Mouse (Mus musculus) liver, embryonic 14.5 days (tissue): Measurements from ENCODE around the gene Nr5a2. TPM values are rescaled to one million over a fixed set of nuclear protein-coding genes. Genes with fewer than 3 reads are reported as not detected.
"Not testable (repeated sequence)": the region's sequence is repeated elsewhere in the genome, so short reads cannot be mapped to it uniquely, and the experiment has no call there.

Experiments
- ATAC-seq: fragments of 200-750 bp; cut with Nextera tagmentation; 2 replicates; pipeline ENCODE4 v1.8.0; 2017; ENCODE audit warnings: moderate number of reproducible peaks, mild to moderate bottlenecking, moderate library complexity; ENCODE audit not compliant: insufficient read depth
- DNase-seq, 3 experiments: peaks; one replicate each; pipeline ENCODE4 v3.0.0-alpha.2; 2012 to 2013; ENCODE audit warnings: low read depth in 3 of 3, low spot score in 3 of 3
- H3K27ac ChIP-seq: fragments of 300-500 bp; sonication (generic); 2 replicates; pipeline ENCODE4 v1.5.1; 2014; ENCODE audit warnings: moderate library complexity, mild to moderate bottlenecking, control low read depth, inconsistent platforms
- H3K27me3 ChIP-seq: fragments of 300-500 bp; sonication (generic); 2 replicates; pipeline ENCODE4 v1.6.1; 2014; ENCODE audit warnings: mild to moderate bottlenecking, low read length, moderate library complexity; ENCODE audit not compliant: control insufficient read depth, insufficient read depth
- H3K36me3 ChIP-seq: fragments of 300-500 bp; sonication (generic); replicated peaks from 2 replicates; pipeline ENCODE4 v1.6.1; 2014; ENCODE audit warnings: low read depth; ENCODE audit not compliant: control insufficient read depth, insufficient read depth
- H3K4me1 ChIP-seq, 2 experiments: fragments of 200-500 bp in 1 of 2; fragments of 300-500 bp in 1 of 2; sonication (generic) in 1 of 2; replicated peaks; 2 replicates each; pipeline ENCODE4 v1.6.1; 2012 to 2014; ENCODE audit warnings: antibody characterized with exemption in 1 of 2, inconsistent platforms in 1 of 2, low read length in 1 of 2; ENCODE audit not compliant: control insufficient read depth in 2 of 2, insufficient read depth in 2 of 2
- H3K4me2 ChIP-seq: fragments of 300-500 bp; sonication (generic); 2 replicates; pipeline ENCODE4 v1.6.1; 2014; ENCODE audit warnings: low read depth, mild to moderate bottlenecking, control low read depth, moderate library complexity
- H3K4me3 ChIP-seq, 2 experiments: fragments of 200-500 bp in 1 of 2; fragments of 300-500 bp in 1 of 2; sonication (generic) in 1 of 2; 2 replicates each; pipeline ENCODE4 v1.5.1; 2012 to 2014; ENCODE audit warnings: low read depth in 2 of 2, low read length in 2 of 2, mild to moderate bottlenecking in 2 of 2, control low read depth in 1 of 2, inconsistent platforms in 1 of 2, moderate library complexity in 1 of 2; ENCODE audit not compliant: insufficient read depth in 1 of 2
- H3K9ac ChIP-seq: fragments of 300-500 bp; sonication (generic); replicated peaks from 2 replicates; pipeline ENCODE4 v1.6.1; 2014; ENCODE audit warnings: mild to moderate bottlenecking, control low read depth, moderate library complexity
- H3K9me3 ChIP-seq: fragments of 300-500 bp; sonication (generic); 2 replicates; pipeline ENCODE4 v1.6.1; 2016; ENCODE audit warnings: low read length, mixed read lengths; ENCODE audit not compliant: control insufficient read depth
- CTCF ChIP-seq: IDR thresholded peaks from 2 replicates; pipeline ENCODE4 v1.5.1; 2016; ENCODE audit warnings: antibody characterized with exemption, low read depth, control low read depth
- EP300 ChIP-seq: IDR thresholded peaks from 2 replicates; pipeline ENCODE4 v1.6.1; 2016; ENCODE audit warnings: antibody characterized with exemption, low read depth
- WGBS: fragments of 180-500 bp; shearing (Covaris S2); extraction: QIAGEN DNeasy Blood & Tissue Kit; methylation state at CpG from one replicate; pipeline ENCODE4 v1.1.7; 2014; ENCODE audit not compliant: insufficient replicate concordance; 5-methylcytosine and 5-hydroxymethylcytosine counted together
- polyA plus RNA-seq, 2 experiments: library from polyadenylated mRNA; depleted of rRNA in 1 of 2; stranded (reverse) in 1 of 2; unstranded in 1 of 2; fragments of >200 nt; fragmentation: Nextera tagmentation in 1 of 2; extraction: Ambion mirVana in 1 of 2; gene quantifications; 2 replicates each; pipeline versions ENCODE4 v1.2.1 to v1.2.3; 2012 to 2014

The Nr5a2 gene
- polyA plus RNA-seq, 2 experiments = 1.4 to 2.8 TPM

DNA sequence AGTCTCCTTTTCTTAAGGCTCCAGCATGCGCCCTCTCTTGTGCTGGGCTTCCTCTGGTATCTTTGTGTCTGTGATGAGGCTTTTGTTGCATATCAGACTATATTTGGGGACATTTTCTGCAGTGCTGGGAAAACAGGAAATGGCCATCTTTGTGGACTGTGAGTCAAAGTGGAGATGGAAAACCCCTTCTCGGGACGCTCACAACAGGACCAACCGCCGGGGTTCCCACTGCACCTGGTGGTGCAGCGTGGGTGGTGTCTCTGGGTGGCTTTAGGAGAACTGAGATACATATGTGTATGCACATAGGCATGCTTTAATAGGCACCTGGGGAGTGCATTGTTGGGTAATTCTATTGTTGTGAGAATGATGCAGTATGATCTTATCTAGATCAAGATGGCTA lies 129.3 kb downstream of the Nr5a2 start:
- no peak for TF ChIP-seq EP300
- TF ChIP-seq CTCF = no peak
- H3K9ac ChIP-seq = no peak overlapping the region
- H3K4me2 ChIP-seq = no peak overlapping the region
- no peak overlapping the region for H3K27ac ChIP-seq
- WGBS = 73% methylated on average over 6 of the region's 6 CpGs
- H3K9me3 ChIP-seq = no peaks in the 10 kb centered on the region
- no peaks in the 10 kb centered on the region for H3K36me3 ChIP-seq
- DNase-seq (no peak), ATAC-seq (no peak)
- no peaks in the 10 kb centered on the region for H3K27me3 ChIP-seq
- H3K4me1 ChIP-seq = no peaks in the 10 kb centered on the region
- H3K4me3 ChIP-seq = no peak overlapping the region

DNA sequence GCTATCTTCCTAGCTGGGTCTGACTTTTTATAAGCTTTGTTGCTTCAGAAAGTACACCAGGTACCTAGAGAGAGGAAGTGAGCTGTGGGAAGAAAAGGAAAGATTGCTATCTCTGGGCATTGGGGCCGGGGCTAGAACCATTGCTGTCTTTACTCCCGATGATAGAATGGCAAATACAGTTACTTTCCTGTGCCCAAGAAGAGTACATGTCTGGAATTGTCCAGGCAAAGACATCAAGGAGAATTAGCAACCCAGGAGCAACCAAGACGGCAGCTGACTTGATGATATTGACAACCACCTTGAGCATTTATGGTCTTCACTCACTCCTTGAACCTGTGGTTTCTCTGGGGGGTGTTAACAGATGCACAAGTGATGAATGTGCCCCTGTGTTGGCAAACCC lies 130.3 kb downstream of the Nr5a2 start:
- no peak for ATAC-seq
- WGBS = 48% methylated on average over 3 of the region's 3 CpGs
- no peak overlapping the region for H3K4me2 ChIP-seq
- H3K9me3 ChIP-seq = no peaks in the 10 kb centered on the region
- no peaks in the 10 kb centered on the region for H3K36me3 ChIP-seq
- no peaks in the 10 kb centered on the region for H3K27me3 ChIP-seq
- H3K4me1 ChIP-seq = no peaks in the 10 kb centered on the region
- H3K4me3 ChIP-seq = no peak overlapping the region
- TF ChIP-seq CTCF = no peak
- TF ChIP-seq EP300 = no peak
- H3K27ac ChIP-seq = no peak overlapping the region
- no peak for DNase-seq
- no peak overlapping the region for H3K9ac ChIP-seq

DNA sequence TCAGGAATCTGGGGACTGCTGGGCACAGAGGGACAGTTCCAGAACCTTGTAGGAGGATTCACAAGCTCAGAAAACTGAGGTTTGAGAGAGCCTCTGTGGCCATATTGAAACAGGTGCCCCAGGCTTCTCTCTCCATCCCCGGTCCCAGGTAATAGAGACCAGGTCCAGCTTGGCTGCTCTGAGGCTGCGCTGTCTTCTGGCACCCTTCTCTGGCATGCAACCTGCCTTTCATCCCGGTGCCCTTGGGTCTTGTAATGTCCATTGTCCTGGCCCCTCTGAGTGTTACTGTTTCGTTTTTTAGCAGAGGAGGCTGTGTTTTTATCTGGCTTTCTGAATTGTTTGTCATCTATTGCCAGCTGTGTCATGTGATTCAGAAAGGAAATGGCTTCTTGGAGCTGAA lies 136.4 kb downstream of the Nr5a2 start:
- no peak overlapping the region for H3K4me2 ChIP-seq
- no peaks in the 10 kb centered on the region for H3K36me3 ChIP-seq
- 39% methylated on average over 4 of the region's 4 CpGs for WGBS
- no peaks in the 10 kb centered on the region for H3K27me3 ChIP-seq
- H3K4me1 ChIP-seq = no peaks in the 10 kb centered on the region
- no peak overlapping the region for H3K27ac ChIP-seq
- H3K9me3 ChIP-seq = no peaks in the 10 kb centered on the region
- no peak for ATAC-seq
- DNase-seq = no peak
- H3K9ac ChIP-seq = no peak overlapping the region
- TF ChIP-seq CTCF = no peak
- TF ChIP-seq EP300 = no peak
- H3K4me3 ChIP-seq = no peak overlapping the region

DNA sequence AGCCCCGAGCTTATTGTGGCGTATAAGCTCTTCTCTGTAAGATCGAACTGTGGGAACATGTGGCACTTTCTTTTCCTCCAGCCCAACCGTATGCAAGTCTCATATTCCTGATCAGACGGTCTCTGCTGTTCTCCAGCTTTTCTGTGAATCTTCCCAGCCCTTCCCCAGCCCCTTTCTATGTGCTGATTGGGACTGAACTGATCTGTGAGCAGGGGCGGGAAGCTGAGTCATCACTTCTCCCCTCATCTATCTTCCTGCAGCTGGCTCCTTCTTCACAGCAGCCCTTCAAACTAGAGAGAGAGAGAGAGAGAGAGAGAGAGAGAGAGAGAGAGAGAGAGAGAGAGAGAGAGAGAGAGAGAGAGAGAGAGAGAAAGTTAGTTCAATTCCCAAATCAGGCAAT lies 159.6 kb downstream of the Nr5a2 start:
- Histone ChIP-seq H3K4me1 (peaks cover 0 to 2% of the 10 kb centered on the region in 2 experiments; a peak in 1 of 4 replicates), H3K9ac (no peak overlapping the region), H3K27me3 (no peaks in the 10 kb centered on the region), H3K4me2 (no peak overlapping the region), H3K27ac (no peak overlapping the region), H3K9me3 (no peaks in the 10 kb centered on the region), H3K36me3 (no peaks in the 10 kb centered on the region), H3K4me3 (no peak overlapping the region)
- ATAC-seq (no peak), DNase-seq (no peak)
- TF ChIP-seq CTCF = no peak
- TF ChIP-seq EP300 = no peak
- WGBS = 66% methylated on average over 6 of the region's 6 CpGs

DNA sequence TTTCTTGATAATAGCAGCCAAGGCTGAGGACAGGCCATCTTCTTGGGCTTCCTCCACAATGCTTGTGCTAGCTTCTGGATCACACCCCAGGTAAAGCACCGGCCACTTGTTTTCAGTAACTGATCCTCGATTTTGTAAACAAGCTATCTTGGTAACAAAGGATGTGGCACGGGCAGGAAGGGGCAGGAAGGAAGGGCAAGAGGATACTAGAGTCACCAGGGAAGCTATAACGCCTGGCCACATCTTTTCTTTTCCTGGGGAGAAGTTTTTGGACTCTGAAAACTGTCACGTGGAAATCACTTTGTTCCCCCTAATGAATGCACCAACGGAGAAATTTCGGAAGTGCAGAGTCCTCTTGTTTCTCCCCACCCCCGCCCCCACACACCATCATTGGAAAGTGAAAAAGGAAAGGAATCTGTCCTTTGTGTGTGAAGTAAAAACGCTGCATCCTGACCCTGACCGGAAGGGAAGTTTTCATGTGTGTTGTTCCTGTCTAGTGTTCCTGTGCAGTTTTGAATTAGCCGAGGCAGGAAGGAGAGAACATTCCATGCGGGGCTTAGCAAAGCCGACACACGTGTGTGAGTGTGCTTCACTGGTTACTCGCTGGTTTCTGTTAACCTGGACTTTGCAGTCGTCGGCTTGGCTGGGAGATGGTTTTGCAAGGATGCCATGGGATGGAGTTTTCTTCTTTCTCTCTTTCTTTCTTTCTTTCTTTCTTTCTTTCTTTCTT lies 163.7 kb downstream of the Nr5a2 start:
- no peak overlapping the region for H3K4me2 ChIP-seq
- no peaks in the 10 kb centered on the region for H3K36me3 ChIP-seq
- no peak overlapping the region for H3K4me3 ChIP-seq
- 13% methylated on average over 17 of the region's 17 CpGs for WGBS
- no peak overlapping the region for H3K27ac ChIP-seq
- H3K27me3 ChIP-seq = no peaks in the 10 kb centered on the region
- peaks cover 0 to 2% of the 10 kb centered on the region in 2 experiments; a peak in 1 of 4 replicates for H3K4me1 ChIP-seq
- DNase-seq (no peak), ATAC-seq (no peak)
- no peak overlapping the region for H3K9ac ChIP-seq
- TF ChIP-seq CTCF (no peak), EP300 (no peak)
- H3K9me3 ChIP-seq = no peaks in the 10 kb centered on the region

DNA sequence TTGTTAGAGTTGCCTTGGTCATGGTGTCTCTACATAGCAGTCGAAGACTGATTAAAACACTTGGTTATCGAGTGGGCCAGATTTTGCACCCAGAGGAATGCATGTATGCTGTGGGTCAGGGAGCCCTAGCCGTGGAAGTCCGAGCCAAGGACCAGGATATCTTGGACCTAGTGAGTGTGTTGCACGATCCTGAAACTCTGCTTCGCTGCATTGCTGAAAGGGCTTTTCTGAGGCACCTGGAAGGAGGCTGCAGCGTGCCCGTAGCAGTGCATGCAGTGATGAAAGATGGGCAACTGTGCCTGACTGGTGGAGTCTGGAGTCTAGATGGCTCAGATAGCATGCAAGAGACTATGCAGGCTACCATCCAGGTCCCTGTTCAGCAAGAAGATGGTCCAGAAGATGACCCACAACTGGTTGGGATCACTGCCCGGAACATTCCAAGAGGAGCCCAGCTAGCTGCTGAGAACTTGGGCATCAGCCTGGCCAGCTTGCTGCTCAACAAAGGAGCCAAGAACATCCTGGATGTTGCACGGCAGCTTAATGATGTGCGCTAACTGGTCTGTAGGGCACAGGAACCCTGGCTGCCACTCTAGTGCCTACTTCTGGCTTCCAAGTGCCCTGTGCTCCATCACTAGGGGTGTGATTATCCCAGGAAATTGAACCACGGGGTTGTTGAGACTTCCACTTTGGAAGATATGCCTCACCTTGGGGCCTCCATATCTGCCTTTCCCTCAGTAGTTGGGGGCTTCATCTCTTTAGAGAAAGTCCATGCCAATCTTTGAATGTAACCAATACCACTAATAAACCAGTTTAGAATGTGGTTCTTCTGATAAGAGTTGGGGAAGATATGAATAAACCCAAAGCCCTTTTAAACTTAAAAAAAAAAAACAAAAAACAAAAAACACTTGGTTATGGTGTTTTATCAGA lies 167.0 kb downstream of the Nr5a2 start:
- H3K27ac ChIP-seq, H3K4me1 ChIP-seq, H3K4me3 ChIP-seq, H3K9me3 ChIP-seq, ATAC-seq, H3K36me3 ChIP-seq, H3K9ac ChIP-seq, DNase-seq, H3K4me2 ChIP-seq, H3K27me3 ChIP-seq: not testable (repeated sequence)
- 76% methylated on average over 12 of the region's 12 CpGs for WGBS
